Mouse (Mus musculus): Measurements from ENCODE around the gene Slc25a20. TPM values are rescaled to one million over a fixed set of nuclear protein-coding genes. Genes with fewer than 3 reads are reported as not detected.
"Not testable (repeated sequence)": the region's sequence is repeated elsewhere in the genome, so short reads cannot be mapped to it uniquely, and the experiment has no call there.

Gene Slc25a20
- polyA plus RNA-seq, 1 experiment from 2014 or later: 35.7 TPM

- Histone ChIP-seq H3K36me3 (peaks cover 9% of the 10 kb centered on the region), H3K4me1 (peaks cover 23% of the 10 kb centered on the region), H3K4me3 (peak overlapping the region; percentile 98), H3K27me3 (ENCODE audit: low read depth, poor library complexity, severe bottlenecking) (no peaks in the 10 kb centered on the region), H3K27ac (peak overlapping the region; percentile 93), H3K9me3 (replicated peaks) (no peaks in the 10 kb centered on the region)
- no peak for DNase-seq (ENCODE audit: low spot score)
- 34% methylated on average over 29 of the region's 29 CpGs for WGBS
Measured at GRCm38 (mm10) chr9:108649561-108650440, 12.1 kb upstream of the Slc25a20 start.

GRCm38 (mm10) chr9:108654566-108655464 lies 7.1 kb upstream of the Slc25a20 start:
- Histone ChIP-seq H3K27me3 (ENCODE audit: low read depth, poor library complexity, severe bottlenecking) (no peaks in the 10 kb centered on the region), H3K27ac (no peak overlapping the region), H3K9me3 (replicated peaks) (no peaks in the 10 kb centered on the region), H3K4me1 (peaks cover 4% of the 10 kb centered on the region; the same call in 1 of the 2 replicates), H3K4me3 (no peak overlapping the region), H3K36me3 (no peaks in the 10 kb centered on the region)
- no peak for DNase-seq (ENCODE audit: low spot score)
- WGBS: 86% methylated on average over 10 of the region's 10 CpGs

GRCm38 (mm10) chr9:108655865-108656264 lies 6.0 kb upstream of the Slc25a20 start:
- not testable (repeated sequence) for H3K27me3 ChIP-seq (ENCODE audit: low read depth, poor library complexity, severe bottlenecking); DNase-seq (ENCODE audit: low spot score); H3K27ac ChIP-seq; H3K4me3 ChIP-seq; H3K36me3 ChIP-seq; H3K9me3 ChIP-seq (replicated peaks); H3K4me1 ChIP-seq
- WGBS: 84% methylated on average over 7 of the region's 7 CpGs

- H3K36me3 ChIP-seq: no peaks in the 10 kb centered on the region; the same call in 1 of the 2 replicates
- DNase-seq (ENCODE audit: low spot score): no peak
- 45% methylated on average over 6 of the region's 6 CpGs for WGBS
- peak overlapping the region; percentile 84; the same call in 1 of the 2 replicates for H3K27ac ChIP-seq
- no peaks in the 10 kb centered on the region for H3K27me3 ChIP-seq (ENCODE audit: low read depth, poor library complexity, severe bottlenecking)
- no peaks in the 10 kb centered on the region for H3K9me3 ChIP-seq (replicated peaks)
- peak overlapping the region; percentile 79 for H3K4me3 ChIP-seq
- H3K4me1 ChIP-seq: peaks cover 6% of the 10 kb centered on the region
Measured at GRCm38 (mm10) chr9:108662660-108663059, 772 bp downstream of the Slc25a20 start.

- H3K4me1 ChIP-seq: no peaks in the 10 kb centered on the region
- H3K36me3 ChIP-seq: peaks cover 39% of the 10 kb centered on the region
- no peaks in the 10 kb centered on the region for H3K9me3 ChIP-seq (replicated peaks)
- WGBS: 61% methylated on average over 8 of the region's 8 CpGs
- DNase-seq (ENCODE audit: low spot score): no peak
- H3K27me3 ChIP-seq (ENCODE audit: low read depth, poor library complexity, severe bottlenecking): no peaks in the 10 kb centered on the region
- no peak overlapping the region for H3K27ac ChIP-seq
- H3K4me3 ChIP-seq: no peak overlapping the region
Measured at GRCm38 (mm10) chr9:108669875-108670274, 8.0 kb downstream of the Slc25a20 start.

GRCm38 (mm10) chr9:108673151-108673550 lies 11.3 kb downstream of the Slc25a20 start:
- peak; percentile 42 for DNase-seq (ENCODE audit: low spot score)
- Histone ChIP-seq H3K27me3 (ENCODE audit: low read depth, poor library complexity, severe bottlenecking) (no peaks in the 10 kb centered on the region), H3K4me1 (no peaks in the 10 kb centered on the region), H3K27ac (no peak overlapping the region), H3K9me3 (replicated peaks) (no peaks in the 10 kb centered on the region), H3K4me3 (no peak overlapping the region), H3K36me3 (peaks cover 42% of the 10 kb centered on the region)
- WGBS: 48% methylated on average over 2 of the region's 2 CpGs

GRCm38 (mm10) chr9:108680026-108680425 lies 18.1 kb downstream of the Slc25a20 start:
- no peak for DNase-seq (ENCODE audit: low spot score)
- Histone ChIP-seq H3K4me1 (no peaks in the 10 kb centered on the region), H3K27me3 (ENCODE audit: low read depth, poor library complexity, severe bottlenecking) (no peaks in the 10 kb centered on the region), H3K9me3 (replicated peaks) (no peaks in the 10 kb centered on the region), H3K4me3 (no peak overlapping the region), H3K36me3 (peaks cover 48% of the 10 kb centered on the region), H3K27ac (no peak overlapping the region)
- WGBS: 87% methylated on average over 15 of the region's 15 CpGs

GRCm38 (mm10) chr9:108686475-108686887 lies 24.6 kb downstream of the Slc25a20 start:
- Histone ChIP-seq H3K27me3 (ENCODE audit: low read depth, poor library complexity, severe bottlenecking) (peaks cover 9% of the 10 kb centered on the region), H3K4me3 (no peak overlapping the region), H3K36me3 (peaks cover 29% of the 10 kb centered on the region), H3K9me3 (replicated peaks) (no peaks in the 10 kb centered on the region), H3K27ac (0 out of 2 replicates have a peak overlapping the region, but pooled peaks have one; percentile 32), H3K4me1 (peaks cover 14% of the 10 kb centered on the region)
- 35% methylated on average over 4 of the region's 4 CpGs for WGBS
- no peak for DNase-seq (ENCODE audit: low spot score)

GRCm38 (mm10) chr9:108687181-108687580 lies 25.3 kb downstream of the Slc25a20 start:
- DNase-seq (ENCODE audit: low spot score): no peak
- no peak overlapping the region for H3K27ac ChIP-seq
- H3K36me3 ChIP-seq: peaks cover 25% of the 10 kb centered on the region
- H3K27me3 ChIP-seq (ENCODE audit: low read depth, poor library complexity, severe bottlenecking): peaks cover 12% of the 10 kb centered on the region
- H3K9me3 ChIP-seq (replicated peaks): no peaks in the 10 kb centered on the region
- peaks cover 21% of the 10 kb centered on the region for H3K4me1 ChIP-seq
- 84% methylated on average over 6 of the region's 6 CpGs for WGBS
- no peak overlapping the region for H3K4me3 ChIP-seq

GRCm38 (mm10) chr9:108687686-108688085 lies 25.8 kb downstream of the Slc25a20 start:
- WGBS: 81% methylated on average over 2 of the region's 2 CpGs
- no peak overlapping the region for H3K4me3 ChIP-seq
- no peak overlapping the region for H3K27ac ChIP-seq
- H3K9me3 ChIP-seq (replicated peaks): no peaks in the 10 kb centered on the region
- H3K36me3 ChIP-seq: peaks cover 20% of the 10 kb centered on the region
- H3K27me3 ChIP-seq (ENCODE audit: low read depth, poor library complexity, severe bottlenecking): peaks cover 12% of the 10 kb centered on the region
- H3K4me1 ChIP-seq: peaks cover 26% of the 10 kb centered on the region
- no peak for DNase-seq (ENCODE audit: low spot score)

- no peak for DNase-seq (ENCODE audit: low spot score)
- Histone ChIP-seq H3K27ac (no peak overlapping the region), H3K4me3 (no peak overlapping the region), H3K27me3 (ENCODE audit: low read depth, poor library complexity, severe bottlenecking) (peaks cover 17% of the 10 kb centered on the region), H3K9me3 (replicated peaks) (no peaks in the 10 kb centered on the region), H3K36me3 (peaks cover 12% of the 10 kb centered on the region), H3K4me1 (peaks cover 33% of the 10 kb centered on the region)
- 86% methylated on average over 9 of the region's 9 CpGs for WGBS
Measured at GRCm38 (mm10) chr9:108688451-108688850, 26.6 kb downstream of the Slc25a20 start.

GRCm38 (mm10) chr9:108689106-108689505 lies 27.2 kb downstream of the Slc25a20 start, which contains the start of gene Prkar2a:
Gene Prkar2a, plus strand, starts transcription at chr9:108689314.
- H3K27me3 ChIP-seq (ENCODE audit: low read depth, poor library complexity, severe bottlenecking): peaks cover 24% of the 10 kb centered on the region
- no peaks in the 10 kb centered on the region for H3K9me3 ChIP-seq (replicated peaks)
- peaks cover 36% of the 10 kb centered on the region for H3K4me1 ChIP-seq
- no peak within 1 kb of the TSS for H3K27ac ChIP-seq
- WGBS: 75% methylated on average over 1 of the region's 1 CpGs
- H3K36me3 ChIP-seq: peaks cover 8% of the 10 kb centered on the region; the same call in 1 of the 2 replicates
- H3K4me3 ChIP-seq: no peak within 1 kb of the TSS
- no peak for DNase-seq (ENCODE audit: low spot score)

All from limb, embryonic 10.5 days (tissue).